Mouse (Mus musculus): Measurements from ENCODE around the gene Mroh2a.

DNA sequence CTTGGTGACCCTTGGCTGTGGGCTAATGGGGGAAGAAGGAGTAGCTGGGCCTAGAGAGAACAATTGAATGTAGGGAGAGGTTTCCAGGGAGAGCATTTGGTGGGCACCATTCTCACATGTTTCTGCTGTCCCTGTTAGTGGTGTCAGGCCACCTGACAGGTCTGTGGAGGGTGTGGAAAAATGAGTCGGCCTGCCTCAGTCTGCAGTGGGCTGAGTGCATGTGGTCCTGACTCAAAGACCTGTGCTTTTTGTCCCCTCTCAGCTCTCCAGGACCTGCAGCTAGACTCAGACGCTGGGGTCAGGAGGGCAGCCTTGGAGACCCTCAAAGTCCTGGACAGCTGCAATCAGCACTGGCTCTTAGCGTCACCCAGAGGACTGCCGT lies 32.8 kb downstream of the Mroh2a start:
- TF ChIP-seq CTCF (IDR thresholded peaks at IDR 0.05; ENCODE audit: borderline replicate concordance, control insufficient read depth, extremely low read depth, insufficient read depth, low read length, poor library complexity): no peak
- no peak for TF ChIP-seq POLR2A (IDR thresholded peaks at IDR 0.05; ENCODE audit: control insufficient read depth, extremely low read depth, insufficient read depth, low read length, poor library complexity)

All from thymus, adult 2 months (tissue).